Mouse (Mus musculus) CH12.LX (cell line): ENCODE results near the gene Gabra1. TPM values are rescaled to one million over a fixed set of nuclear protein-coding genes. Genes with fewer than 3 reads are reported as not detected.

Experiments used
- DNase-seq: peaks from one replicate; pipeline ENCODE4 v3.0.0-alpha.2; 2013; ENCODE audit errors: extremely low read depth
- H3K27ac ChIP-seq: 2 replicates; pipeline ENCODE4 v1.5.1; 2012; ENCODE audit warnings: low read depth, mild to moderate bottlenecking, control low read depth, moderate library complexity; ENCODE audit not compliant: insufficient read depth
- H3K27me3 ChIP-seq: replicated peaks from 2 replicates; pipeline ENCODE3; 2012; ENCODE audit warnings: inconsistent platforms
- H3K36me3 ChIP-seq, 2 experiments: replicated peaks in 1 of 2; 2 replicates each; pipeline versions ENCODE3 to v1.6.1; 2012; ENCODE audit warnings: inconsistent platforms in 1 of 2, low read length in 1 of 2, mild to moderate bottlenecking in 1 of 2, mixed read lengths in 1 of 2, moderate library complexity in 1 of 2; ENCODE audit not compliant: control insufficient read depth in 1 of 2, insufficient read depth in 1 of 2
- H3K4me1 ChIP-seq, 2 experiments: 2 replicates each; pipeline ENCODE4 v1.6.1; 2012; ENCODE audit warnings: inconsistent platforms in 1 of 2, moderate library complexity in 1 of 2; ENCODE audit not compliant: insufficient read depth in 2 of 2, control insufficient read depth in 1 of 2
- H3K4me2 ChIP-seq: 2 replicates; pipeline ENCODE4 v1.6.1; 2012; ENCODE audit warnings: low read depth, mild to moderate bottlenecking, control low read depth; ENCODE audit not compliant: poor library complexity, insufficient read depth, severe bottlenecking
- H3K4me3 ChIP-seq, 3 experiments: fragments of 150-350 bp in 1 of 3; sonication (generic) in 1 of 3; replicated peaks in 1 of 3; 2 replicates each; pipeline versions ENCODE3 to v1.5.1; 2011 to 2012; ENCODE audit warnings: low read depth in 2 of 3, low read length in 2 of 3, mild to moderate bottlenecking in 2 of 3, moderate library complexity in 2 of 3, control low read depth in 1 of 3, improper control_type of control experiment in 1 of 3, inconsistent platforms in 1 of 3, mixed read lengths in 1 of 3; ENCODE audit not compliant: poor library complexity in 1 of 3
- H3K79me2 ChIP-seq: replicated peaks from 2 replicates; pipeline ENCODE4 v1.6.1; 2012; ENCODE audit warnings: mild to moderate bottlenecking, moderate library complexity; ENCODE audit not compliant: control insufficient read depth, poor library complexity, insufficient read depth, severe bottlenecking; ENCODE audit errors: extremely low read depth
- H3K9ac ChIP-seq: 2 replicates; pipeline ENCODE4 v1.6.1; 2012; ENCODE audit warnings: low read depth, mild to moderate bottlenecking, control low read depth, moderate library complexity; ENCODE audit not compliant: insufficient read depth
- H3K9me3 ChIP-seq: replicated peaks from 2 replicates; pipeline ENCODE3; 2012; ENCODE audit warnings: low read length, inconsistent platforms, mixed read lengths
- E2F4 ChIP-seq: IDR thresholded peaks from 2 replicates; pipeline ENCODE4 v1.6.1; 2011; ENCODE audit warnings: low read depth, low read length, improper control_type of control experiment; ENCODE audit not compliant: insufficient replicate concordance
- ELF1 ChIP-seq: IDR thresholded peaks from 2 replicates; pipeline ENCODE4 v1.6.1; 2014; ENCODE audit warnings: low read depth, mild to moderate bottlenecking, inconsistent platforms, low read length, improper control_type of control experiment
- ETS1 ChIP-seq: conservative IDR thresholded peaks from 2 replicates; pipeline ENCODE4 v1.6.1; 2012; ENCODE audit warnings: low read depth, mild to moderate bottlenecking, inconsistent platforms, low read length, improper control_type of control experiment, moderate library complexity
- GABPA ChIP-seq: IDR thresholded peaks from 2 replicates; pipeline ENCODE4 v1.6.1; 2012; ENCODE audit warnings: low read depth, low read length, improper control_type of control experiment, inconsistent platforms; ENCODE audit not compliant: insufficient replicate concordance
- IRF4 ChIP-seq: IDR thresholded peaks from 2 replicates; pipeline ENCODE4 v1.6.1; 2014; ENCODE audit warnings: low read depth, mild to moderate bottlenecking, inconsistent platforms, low read length, improper control_type of control experiment
- JUN ChIP-seq: IDR thresholded peaks from 2 replicates; pipeline ENCODE4 v1.6.1; 2011; ENCODE audit warnings: low read depth, mild to moderate bottlenecking, low read length, improper control_type of control experiment, moderate library complexity; ENCODE audit not compliant: insufficient read depth
- JUND ChIP-seq: conservative IDR thresholded peaks from 2 replicates; pipeline ENCODE4 v1.6.1; 2011; ENCODE audit warnings: low read depth, low read length, improper control_type of control experiment
- MYC ChIP-seq: IDR thresholded peaks from 2 replicates; pipeline ENCODE4 v1.6.1; 2011; ENCODE audit warnings: low read depth, mild to moderate bottlenecking, improper control_type of control experiment, low read length
- NRF1 ChIP-seq: IDR thresholded peaks from 2 replicates; pipeline ENCODE4 v1.6.1; 2014; ENCODE audit warnings: low read depth, mild to moderate bottlenecking, inconsistent platforms, low read length, improper control_type of control experiment, moderate library complexity
- PAX5 ChIP-seq: IDR thresholded peaks from 2 replicates; pipeline ENCODE4 v1.6.1; 2012; ENCODE audit warnings: low read length, inconsistent platforms, mixed read lengths
- POLR2A ChIP-seq: IDR thresholded peaks from 2 replicates; pipeline ENCODE4 v1.6.1; 2011; ENCODE audit warnings: low read depth, mild to moderate bottlenecking, improper control_type of control experiment, low read length
- POLR2AphosphoS2 ChIP-seq: IDR thresholded peaks from 2 replicates; pipeline ENCODE4 v1.6.1; 2011; ENCODE audit warnings: low read depth, low read length, improper control_type of control experiment
- RCOR1 ChIP-seq: conservative IDR thresholded peaks from 2 replicates; pipeline ENCODE4 v1.6.1; 2012; ENCODE audit warnings: low read depth, mild to moderate bottlenecking, inconsistent platforms, low read length, improper control_type of control experiment
- SIN3A ChIP-seq: IDR thresholded peaks from 2 replicates; pipeline ENCODE4 v1.6.1; 2012; ENCODE audit warnings: low read length, improper control_type of control experiment, inconsistent platforms
- SMC3 ChIP-seq: IDR thresholded peaks from 2 replicates; pipeline ENCODE4 v1.6.1; 2011; ENCODE audit warnings: low read depth, low read length, improper control_type of control experiment
- USF1 ChIP-seq: IDR thresholded peaks from 2 replicates; pipeline ENCODE4 v1.6.1; 2014; ENCODE audit warnings: low read depth, mild to moderate bottlenecking, inconsistent platforms, low read length, improper control_type of control experiment
- ZC3H11A ChIP-seq: IDR thresholded peaks from 2 replicates; pipeline ENCODE4 v1.6.1; 2012; ENCODE audit warnings: low read depth, mild to moderate bottlenecking, inconsistent platforms, low read length, improper control_type of control experiment
- dilution Hi-C: fragments of 300-500 bp; cut with MboI; formaldehyde crosslinking; loops from 2 replicates; pipeline ENCODE4 v1.14.3; 2020; ENCODE audit warnings: low sequenced_read_pairs; ENCODE audit not compliant: extremely low pct_unique_long_range_greater_than_20kb, extremely low pct_ligation_motif_present
- in situ Hi-C: fragments of 300-500 bp; cut with MboI; formaldehyde crosslinking; loops from 3 replicates; pipeline ENCODE4 v1.14.3; 2019; ENCODE audit warnings: low sequenced_read_pairs, low pct_ligation_motif_present, low pct_unique_long_range_greater_than_20kb, mixed read lengths
- polyA plus RNA-seq: library from polyadenylated mRNA; unstranded; fragments of >175 nt; gene quantifications from 2 replicates; pipeline ENCODE4 v1.2.1, GENCODE M21; 2012; ENCODE audit warnings: low read depth; ENCODE audit not compliant: insufficient read length
- total RNA-seq, 2 experiments: library from RNA; depleted of rRNA; stranded (reverse); fragments of 300-350 nt in 1 of 2; fragments of >200 nt in 1 of 2; gene quantifications; 2 replicates each; pipeline ENCODE4 v1.2.3; 2012 to 2014

Gene Gabra1
- total RNA-seq (2012; rRNA removed) (not detected in 2 replicates), total RNA-seq (2014; rRNA removed) (not detected in 2 replicates), polyA plus RNA-seq (not detected in 2 replicates)

- H3K4me2 ChIP-seq, result no peak within 1 kb of the TSS
- H3K9me3 ChIP-seq, result no peaks in the 10 kb centered on the region
- H3K36me3 ChIP-seq, result no peaks in the 10 kb centered on the region
- TF ChIP-seq JUND (no peak), POLR2AphosphoS2 (no peak), ETS1 (no peak)
- no peaks in the 10 kb centered on the region for H3K4me1 ChIP-seq
- H3K9ac ChIP-seq, result no peak within 1 kb of the TSS
- DNase-seq, result no peak
- in situ Hi-C loops, result no loop called here
- H3K27ac ChIP-seq, result no peak within 1 kb of the TSS
- no peaks in the 10 kb centered on the region for H3K27me3 ChIP-seq
- no peaks in the 10 kb centered on the region for H3K79me2 ChIP-seq
- no peak within 1 kb of the TSS for H3K4me3 ChIP-seq
- dilution Hi-C loops, result no loop called here
These were observed at the start of gene Gabra1 for GRCm38 (mm10) chr11:42182825-42183152. TSS of gene Gabra1 (minus strand) at chr11:42182930.

- DNase-seq, result no peak
- TF ChIP-seq JUN (no peak), USF1 (no peak), POLR2A (no peak), ZC3H11A (no peak), IRF4 (no peak), RCOR1 (no peak), ELF1 (no peak), MYC (no peak), PAX5 (no peak), E2F4 (no peak), NRF1 (no peak), GABPA (no peak), SMC3 (no peak), POLR2AphosphoS2 (no peak), SIN3A (no peak)
- TF ChIP-seq, all 38 proteins: peak for 0
- no peak overlapping the region for H3K4me3 ChIP-seq
- no peak overlapping the region for H3K27ac ChIP-seq
- H3K27me3 ChIP-seq, result no peaks in the 10 kb centered on the region
- no peaks in the 10 kb centered on the region for H3K9me3 ChIP-seq
- H3K4me1 ChIP-seq, result no peaks in the 10 kb centered on the region
- dilution Hi-C loops (no loop called here), in situ Hi-C loops (no loop called here)
- H3K4me2 ChIP-seq, result no peak overlapping the region
- no peaks in the 10 kb centered on the region for H3K36me3 ChIP-seq
- no peaks in the 10 kb centered on the region for H3K79me2 ChIP-seq
- no peak overlapping the region for H3K9ac ChIP-seq
These were observed 531 bp downstream of the Gabra1 start for GRCm38 (mm10) chr11:42181973-42182824.
